Mouse (Mus musculus) frontal cortex, adult 2 months (tissue): ENCODE data around the gene Sirt7. TPM values are rescaled to one million over a fixed set of nuclear protein-coding genes. Genes with fewer than 3 reads are reported as not detected.

ENCODE experiments used
- DNase-seq, 2 experiments: peaks; one replicate each; pipeline ENCODE4 v3.0.0; 2022; ENCODE audit warnings: low spot score in 1 of 2; ENCODE audit errors: extremely low spot score in 1 of 2
- polyA plus RNA-seq: library from polyadenylated mRNA; depleted of rRNA; stranded (reverse); fragments of >200 nt; gene quantifications from 2 replicates; pipeline ENCODE4 v1.2.3, GENCODE M21; 2012

Gene Sirt7
- polyA plus RNA-seq, 1 experiment = 99.4 TPM

DNA sequence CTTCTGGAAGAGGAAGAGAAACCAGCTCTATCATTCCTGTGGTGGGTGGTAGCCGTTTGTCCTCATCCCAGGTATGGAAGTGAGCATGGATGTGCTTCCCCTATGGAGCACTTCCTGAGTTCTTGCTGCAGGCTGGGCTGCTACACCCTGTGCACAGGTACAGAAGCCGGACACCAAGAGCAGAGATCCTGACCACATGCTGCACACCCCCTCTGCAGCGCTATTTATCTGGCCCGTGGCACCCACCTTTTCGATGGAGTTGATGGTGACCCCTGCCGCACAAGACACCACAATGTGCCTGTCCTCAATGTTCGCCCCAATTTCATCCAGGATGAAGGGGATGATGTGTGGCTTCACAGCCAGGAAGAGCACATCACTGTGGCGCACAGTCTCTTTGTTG is 16.8 kb upstream of the Sirt7 start:
- no peak for DNase-seq

DNA sequence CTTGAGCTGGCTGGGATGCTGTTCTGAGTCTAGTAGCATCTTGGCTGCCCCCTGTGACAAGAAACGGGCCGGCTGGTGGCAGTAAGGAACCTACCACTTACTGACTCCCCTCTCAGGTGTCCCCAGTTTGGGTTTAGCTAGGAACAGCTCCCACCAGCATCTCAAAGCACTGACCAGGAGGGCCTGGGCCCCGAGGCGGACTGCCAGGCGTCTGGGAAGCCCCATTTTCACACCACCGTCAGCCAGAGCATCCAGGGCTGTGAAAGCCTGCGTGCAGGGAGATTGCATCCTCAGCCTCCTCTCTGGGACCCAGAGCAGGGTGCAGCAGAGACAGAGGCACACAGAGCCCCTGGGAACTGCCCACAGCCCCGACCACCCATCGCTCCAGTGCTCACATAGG is 16.2 kb upstream of the Sirt7 start:
- DNase-seq = no peak

DNA sequence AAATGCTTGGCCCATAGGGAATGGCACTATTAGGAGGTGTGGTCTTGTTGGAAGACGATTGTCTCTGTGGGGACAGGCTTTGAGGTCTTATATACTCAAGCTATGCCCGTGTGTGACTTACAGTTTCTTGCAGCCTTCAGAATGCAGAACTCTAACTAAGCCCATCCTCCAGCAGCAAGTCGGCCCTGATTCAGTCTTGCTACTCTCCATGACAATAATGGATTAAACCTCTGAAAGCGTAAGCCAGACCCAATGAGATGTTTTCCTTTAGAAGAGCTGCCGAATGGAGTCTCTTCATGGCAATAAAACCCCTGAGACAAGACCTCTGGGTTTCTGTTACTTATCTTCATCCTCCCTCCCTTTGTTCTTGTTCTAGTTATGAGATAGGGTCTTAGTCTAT is 9.8 kb upstream of the Sirt7 start:
- DNase-seq = no peak

DNA sequence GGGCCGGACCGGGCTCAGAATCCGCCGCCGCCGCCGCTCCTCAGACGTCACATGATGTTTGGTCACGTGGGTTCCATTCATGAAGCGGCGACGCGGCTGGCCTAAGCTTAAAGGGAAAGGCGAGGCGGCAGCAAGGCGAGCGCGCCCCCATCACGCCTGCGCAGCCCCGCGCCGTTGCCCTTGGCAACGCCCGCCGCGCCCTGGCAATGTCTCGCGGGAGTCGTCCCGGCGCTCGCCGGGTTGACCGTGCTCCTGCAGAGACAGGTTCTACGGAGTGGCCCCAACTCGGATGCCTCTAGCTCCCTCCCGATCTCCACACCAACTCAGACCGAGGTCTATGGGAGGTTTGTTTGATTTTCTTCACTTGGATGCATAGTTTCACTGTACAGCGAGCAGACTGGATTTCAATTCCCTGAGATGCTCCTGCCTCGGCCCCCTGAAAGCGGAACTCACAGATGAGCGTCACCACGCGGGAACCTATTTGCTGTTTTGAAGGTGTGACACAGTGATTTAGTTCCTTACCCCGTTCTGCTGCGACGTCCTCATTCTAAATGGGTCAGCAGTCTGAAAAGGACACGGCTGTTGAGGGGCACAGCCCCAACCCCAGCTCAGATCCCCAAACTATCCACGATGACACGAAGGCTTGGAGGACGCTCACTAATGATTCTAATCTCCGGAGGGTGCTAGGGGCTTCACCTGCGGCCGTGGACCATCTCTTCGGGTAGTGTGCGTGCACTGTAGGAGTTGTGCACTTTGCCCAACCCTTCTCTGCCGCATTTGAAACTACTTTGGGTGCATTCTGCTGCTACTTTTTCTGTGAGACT is 8.7 kb upstream of the Sirt7 start, which contains the start of gene Mafg:
Gene Mafg (minus strand): TSS at position 81 of the 824 bp plus-strand sequence.
- peak; percentile 85 to 94 for DNase-seq

DNA sequence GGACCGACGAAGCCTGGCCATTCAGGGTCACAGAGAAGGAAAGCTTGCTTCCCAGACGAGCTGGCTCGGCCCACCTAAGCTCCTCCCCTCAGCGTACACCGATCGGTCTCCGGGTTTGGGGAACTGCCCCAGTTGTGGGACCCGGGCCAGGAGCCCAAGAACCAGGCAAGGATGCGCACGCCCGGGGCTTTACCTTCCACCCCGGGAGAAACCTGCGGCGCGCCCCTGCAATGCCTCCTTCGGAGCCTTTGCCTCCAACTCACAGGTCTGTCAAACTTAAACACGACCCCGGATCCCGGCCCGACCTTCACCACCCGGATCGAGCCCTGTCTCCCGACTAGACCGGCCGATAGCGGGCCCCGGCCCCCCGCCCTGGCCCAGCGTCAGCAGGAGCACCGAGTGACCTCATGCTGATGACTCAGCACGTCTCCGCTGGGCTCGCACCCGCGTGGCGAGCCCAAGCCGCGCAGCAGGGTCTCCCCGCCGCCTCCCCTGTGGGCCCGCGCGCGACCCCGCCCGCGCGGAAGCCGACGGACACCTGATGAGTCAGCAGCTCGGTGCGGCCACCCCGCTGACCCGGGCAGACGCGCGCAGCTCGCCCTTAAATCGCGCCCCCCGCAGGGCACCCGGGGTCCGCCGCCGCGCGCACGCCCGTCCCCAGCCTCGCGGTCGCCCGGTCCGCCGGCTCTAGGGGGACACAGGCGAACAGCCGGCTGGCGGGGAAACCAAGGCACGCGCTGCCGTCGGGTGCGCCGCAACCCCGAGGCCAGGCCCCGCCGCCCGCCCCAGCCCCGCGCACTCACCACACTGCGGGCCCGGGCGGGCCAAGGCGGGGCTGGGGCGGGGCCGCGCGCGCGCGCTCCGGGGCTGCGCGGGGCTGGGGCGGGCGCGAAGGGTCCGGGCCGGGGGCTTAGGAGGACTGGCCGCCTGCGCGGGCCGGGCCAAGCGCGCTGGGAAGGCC is 7.8 kb upstream of the Sirt7 start:
- DNase-seq = peak in 1 of 2 experiments; percentile 58

DNA sequence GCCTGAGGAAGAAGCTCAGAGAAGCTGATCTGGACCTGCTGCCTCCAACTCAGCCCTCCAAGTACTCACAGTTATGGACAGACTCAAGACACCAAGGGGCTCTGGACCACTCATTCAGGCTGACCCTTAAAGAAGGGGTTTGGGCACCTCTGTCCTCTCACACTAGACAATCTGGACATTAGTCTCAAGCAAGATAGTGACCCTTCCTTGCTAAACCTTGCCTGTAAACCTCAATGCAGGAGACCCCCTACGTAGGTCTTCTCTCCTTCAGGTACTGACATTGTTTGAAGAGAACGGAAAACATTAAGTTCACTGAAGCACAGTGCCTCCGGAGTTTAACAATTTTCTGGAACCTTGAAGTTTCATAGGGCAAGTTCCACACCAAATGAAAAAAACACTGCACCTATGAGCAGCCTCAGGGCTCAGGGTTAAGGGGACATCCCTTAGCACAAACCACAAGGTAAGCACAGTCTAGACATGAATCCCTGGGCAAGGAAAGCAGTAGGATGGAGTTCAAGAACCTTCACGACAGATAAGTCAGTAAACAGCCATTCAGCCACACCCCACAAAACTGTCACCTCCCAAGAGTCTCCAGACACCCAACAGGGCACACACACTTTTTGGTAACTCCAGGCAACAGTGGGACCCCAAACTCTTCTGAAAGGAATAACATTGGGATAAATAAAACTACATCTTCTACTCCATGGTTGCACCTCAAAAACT is 6.8 kb upstream of the Sirt7 start:
- DNase-seq = no peak

DNA sequence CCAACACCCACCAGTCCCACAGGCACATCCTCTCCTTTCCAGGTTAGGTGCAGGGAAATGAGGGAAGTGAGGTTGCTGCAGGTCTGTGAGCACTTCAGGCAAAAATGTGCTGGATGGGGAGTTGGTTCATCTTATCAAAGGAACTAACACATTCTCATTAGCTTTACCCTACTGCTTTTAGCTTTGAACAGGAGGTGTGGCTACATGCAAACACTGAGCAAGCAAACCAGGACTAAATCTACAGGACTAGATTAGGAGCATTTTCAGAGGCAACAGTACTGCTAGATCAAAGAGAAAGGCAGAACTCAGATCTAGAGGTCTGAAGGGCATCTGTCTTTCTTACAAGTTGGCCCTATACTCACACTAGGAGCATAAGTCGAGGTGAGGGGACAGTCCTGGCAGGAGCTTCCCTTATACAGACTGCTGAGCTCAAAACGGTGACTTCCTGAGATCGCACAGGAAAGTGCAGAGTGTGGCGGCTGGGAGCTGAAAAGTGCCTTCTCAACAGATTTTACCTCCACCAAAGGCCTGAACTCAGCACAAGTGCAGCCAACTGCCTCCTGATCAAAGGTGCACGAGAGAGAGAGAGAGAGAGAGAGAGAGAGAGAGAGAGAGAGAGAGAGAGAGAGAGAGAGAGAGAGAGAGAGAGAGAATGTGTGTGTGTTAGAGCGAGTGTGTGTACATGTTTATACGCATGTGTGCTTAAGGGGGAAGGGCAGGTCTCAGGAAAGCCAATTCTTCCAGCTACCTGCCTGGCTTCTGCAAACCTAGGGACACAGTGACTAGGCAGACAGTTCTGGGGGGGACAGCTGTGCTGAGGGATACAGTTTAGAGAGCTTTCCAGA is 6.1 kb upstream of the Sirt7 start:
- DNase-seq = no peak

DNA sequence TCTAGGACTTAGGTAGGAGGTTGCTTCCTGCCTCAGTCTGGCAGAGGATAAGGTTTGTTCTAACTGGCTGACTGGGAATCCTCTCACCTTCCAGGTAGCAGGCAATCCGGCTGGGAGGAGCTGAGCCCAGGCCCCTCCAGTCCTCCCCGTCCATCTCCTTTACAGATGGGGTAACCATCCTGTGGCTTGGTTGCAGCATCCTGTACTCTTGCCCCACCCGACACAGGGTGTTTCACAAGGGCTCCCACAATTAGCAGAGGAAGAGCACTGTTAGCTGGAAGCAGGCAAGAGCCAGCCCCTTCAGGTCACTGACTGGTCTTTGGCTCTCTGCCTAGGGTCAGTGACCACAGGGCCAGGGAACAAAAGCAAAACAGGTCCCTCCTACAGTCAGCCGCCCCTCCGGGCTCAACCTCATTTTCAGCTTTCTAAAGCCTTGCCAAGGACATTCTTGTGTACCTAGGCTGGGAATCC is 5.4 kb upstream of the Sirt7 start:
- no peak for DNase-seq

DNA sequence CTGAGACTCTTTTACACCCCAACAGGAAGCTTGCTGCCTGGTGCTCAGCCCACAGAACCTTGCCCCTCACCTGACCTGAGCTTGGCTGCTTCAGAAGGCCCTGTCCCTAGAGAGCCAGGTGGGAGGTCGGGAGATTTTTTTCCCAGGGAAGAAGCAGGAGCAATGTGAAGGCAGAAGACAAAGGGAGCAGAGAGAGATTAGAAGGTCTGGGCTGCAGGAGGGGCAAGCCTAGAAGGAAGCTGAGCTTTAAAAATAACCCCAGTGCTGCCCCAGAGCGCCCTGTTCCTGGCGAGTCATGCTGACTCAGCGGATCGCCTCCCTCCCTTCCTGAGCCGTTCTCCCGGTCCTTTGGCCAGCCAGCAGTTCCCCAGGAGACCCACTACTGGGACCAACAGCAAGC is 4.9 kb upstream of the Sirt7 start:
- DNase-seq = no peak

DNA sequence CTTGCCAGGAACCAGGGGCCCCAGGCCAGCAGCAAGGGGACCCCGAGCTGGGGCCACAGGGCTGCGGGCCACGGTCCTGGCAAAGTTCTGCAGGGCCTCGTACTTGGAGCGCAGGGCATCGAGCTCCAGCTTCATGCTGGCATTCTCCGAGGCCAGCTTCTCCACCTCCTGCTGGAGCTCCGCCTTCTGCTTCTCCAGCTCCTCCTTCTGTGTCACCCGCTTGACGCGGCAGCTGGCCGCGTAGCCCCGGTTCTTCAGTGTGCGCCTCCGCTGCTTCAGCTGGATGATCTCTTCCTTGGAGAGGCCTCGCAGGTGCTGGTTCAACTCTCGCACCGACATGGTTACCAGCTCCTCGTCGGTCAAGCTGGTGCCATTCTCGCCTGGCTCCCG is 4.3 kb upstream of the Sirt7 start:
- DNase-seq = no peak

DNA sequence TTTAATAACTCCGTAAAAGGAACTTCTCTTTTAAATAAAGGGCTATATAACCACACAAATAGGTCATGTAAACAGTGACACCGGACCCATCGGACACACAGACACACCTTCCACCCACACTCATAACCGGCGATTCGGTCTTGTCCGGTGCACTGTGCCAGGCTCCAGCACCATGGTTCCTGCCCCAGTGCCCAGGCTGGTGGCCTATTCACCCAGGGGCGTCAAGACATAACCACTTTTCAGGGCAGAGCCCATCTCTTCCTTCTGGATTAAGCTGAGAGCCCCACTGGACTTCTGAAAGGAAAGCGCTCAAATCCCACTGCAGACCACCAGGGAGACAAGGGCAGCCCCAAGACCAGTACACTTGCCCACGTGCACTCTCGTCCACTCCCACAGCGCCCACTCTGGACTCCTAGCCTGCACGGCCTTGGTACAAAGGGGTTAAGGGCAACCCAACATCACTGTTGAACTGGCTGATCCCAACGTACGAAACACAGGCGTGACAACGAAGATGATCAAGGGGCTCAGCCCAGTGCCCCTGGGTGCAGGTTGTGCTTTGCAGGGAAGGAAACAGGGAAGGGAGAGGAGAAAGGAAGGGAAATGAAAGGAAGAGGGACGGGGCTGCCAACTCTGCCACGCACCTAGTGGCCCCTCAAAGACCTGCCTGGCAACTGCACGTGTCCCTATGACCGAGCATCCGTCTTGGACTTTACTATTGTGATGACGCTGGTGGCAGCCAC is 3.7 kb upstream of the Sirt7 start:
- DNase-seq = no peak

DNA sequence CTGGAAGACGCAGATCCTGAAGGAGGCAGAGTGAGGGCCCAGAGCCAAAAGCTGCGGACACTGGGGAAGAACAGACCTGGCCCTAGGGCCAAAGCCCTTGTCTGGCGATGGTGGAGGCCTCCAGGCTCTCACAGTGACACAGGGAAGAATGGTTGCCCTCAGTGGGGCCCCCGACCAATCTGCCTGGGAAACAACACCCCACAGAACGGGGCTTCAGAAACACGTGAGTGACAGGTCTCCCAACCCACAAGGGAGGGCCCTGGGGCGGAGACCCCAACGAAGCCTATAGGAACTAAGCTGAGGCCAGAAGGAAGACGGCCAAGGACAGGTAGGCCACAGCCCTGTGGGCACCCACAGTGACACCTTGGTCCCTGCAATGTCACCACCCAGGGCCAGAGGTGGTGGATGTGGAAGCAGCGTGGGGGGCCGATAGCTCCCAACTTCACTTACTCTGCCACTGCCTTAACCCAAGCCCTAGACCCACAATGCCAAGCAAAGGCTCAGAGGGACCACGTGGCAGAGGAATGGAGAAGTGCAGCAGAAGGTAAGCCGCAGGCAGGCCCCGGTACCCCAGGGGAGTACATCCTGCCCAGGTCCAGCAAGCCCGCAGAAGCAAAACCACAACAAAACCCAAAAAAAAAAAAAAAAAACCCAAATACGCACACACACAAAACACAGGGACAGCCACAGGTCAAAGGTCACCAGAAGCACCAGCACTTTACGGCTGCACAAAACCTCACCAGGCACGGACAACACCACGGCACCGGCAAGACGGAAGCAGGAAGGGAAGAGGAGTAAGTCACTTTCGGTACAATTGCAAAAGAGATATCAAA is 2.6 kb upstream of the Sirt7 start:
- no peak for DNase-seq

DNA sequence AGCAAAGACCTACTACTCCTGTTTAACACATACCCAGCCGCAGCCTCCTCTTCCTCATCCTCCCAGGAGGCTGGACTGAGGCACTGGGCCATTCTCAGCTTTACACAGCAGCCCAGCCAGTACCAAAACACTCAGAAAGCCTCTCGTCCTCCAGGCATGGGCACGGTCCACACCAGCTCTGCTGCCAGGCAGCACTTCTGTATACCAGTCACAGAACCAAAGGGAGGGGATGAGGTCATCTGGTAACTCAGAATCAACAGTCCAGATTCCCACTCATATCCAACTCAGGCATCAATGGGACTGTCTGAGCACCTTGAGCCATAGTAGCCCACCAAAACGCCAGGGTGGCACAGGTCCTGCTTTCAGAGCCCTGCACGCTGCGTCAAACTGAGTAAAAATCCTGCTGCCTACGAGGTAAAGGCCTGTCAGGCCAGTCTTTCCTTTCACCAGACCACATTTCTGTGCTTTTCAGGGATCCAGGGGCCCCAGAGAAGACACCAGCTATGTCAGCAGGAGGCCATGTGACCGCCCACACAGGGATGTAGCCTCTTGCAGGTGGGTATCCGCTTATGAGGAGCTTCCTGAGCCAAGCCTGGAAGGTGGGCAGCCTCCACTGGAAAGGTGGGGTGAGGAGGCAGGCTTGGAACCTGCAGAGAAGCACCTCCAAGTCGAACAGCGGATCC is 1.9 kb upstream of the Sirt7 start:
- no peak for DNase-seq

DNA sequence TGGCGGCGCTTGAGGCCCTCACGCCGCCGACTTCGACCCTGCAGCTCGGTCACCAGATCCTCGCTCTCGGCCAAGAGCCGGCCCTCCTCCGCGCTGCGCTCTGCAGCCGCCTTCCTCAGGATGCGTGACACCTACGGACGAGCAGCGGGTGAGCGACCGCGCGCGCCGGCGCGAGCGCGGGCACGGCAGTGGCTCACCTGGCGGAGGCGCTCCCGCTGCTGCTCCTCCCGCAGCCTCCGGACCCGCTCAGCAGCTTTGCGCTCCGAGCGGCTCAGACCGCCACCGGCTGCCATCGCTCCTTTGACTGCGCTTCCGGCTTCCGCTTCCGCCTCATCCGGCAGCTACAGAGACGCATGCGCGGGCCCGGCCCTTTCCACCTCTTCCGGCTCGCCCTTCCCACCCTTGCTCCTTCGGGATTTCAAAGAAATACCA is 344 bp downstream of the Sirt7 start:
- DNase-seq = peak; percentile 65 to 90

DNA sequence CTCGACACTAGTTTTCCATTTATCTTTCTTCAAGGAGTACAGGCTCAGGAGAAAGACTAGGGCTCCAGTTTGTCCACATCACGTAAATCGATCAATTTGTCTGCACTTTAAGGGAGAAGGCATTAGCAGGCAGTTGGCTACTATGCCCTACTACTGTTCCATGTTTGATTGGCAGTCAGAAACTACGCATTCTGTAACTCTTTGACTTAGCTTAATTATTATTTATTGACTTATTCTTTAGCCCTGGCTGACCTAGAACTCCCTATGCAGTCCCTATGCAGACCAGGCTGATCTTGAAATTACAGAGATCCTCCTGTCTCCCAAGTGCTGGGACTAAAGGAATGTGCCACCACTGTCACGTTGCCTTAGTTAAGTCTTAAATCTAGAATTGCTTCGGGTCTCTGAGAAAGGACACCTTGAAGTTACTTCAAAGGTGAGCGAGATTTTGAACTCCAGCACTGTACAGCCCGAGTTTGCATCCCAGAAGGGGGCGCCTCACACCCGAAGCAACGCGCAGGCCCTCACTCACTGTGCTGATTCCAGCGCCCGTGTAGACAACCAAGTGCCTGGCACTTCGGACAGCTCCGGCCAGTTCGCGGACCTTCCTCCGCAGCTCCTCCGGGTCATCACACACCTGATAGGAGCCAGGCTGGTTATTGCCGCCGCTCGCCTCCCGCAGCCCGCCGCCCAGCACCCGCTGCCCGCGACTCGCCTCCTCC is 920 bp downstream of the Sirt7 start:
- peak in 1 of 2 experiments; percentile 69 for DNase-seq

DNA sequence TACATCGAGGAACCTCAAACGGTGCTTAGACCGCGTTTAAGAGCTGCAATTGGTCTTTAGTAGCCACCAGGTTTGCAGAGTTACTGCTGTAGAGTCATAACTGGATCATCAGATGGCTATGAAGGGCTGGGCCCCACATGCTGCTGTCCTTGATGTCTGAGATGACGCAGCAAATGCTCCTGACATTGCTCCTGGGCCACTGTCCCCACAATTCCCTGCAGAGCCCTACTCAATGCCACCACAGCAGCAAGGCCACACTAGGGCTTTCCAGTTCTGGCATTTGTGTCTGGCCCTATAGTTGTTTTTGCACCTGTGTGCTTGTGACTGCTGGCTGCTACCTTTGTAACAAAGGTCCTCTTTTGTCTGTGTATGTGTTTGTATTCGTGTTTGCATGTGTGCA is 2.2 kb downstream of the Sirt7 start:
- no peak for DNase-seq

DNA sequence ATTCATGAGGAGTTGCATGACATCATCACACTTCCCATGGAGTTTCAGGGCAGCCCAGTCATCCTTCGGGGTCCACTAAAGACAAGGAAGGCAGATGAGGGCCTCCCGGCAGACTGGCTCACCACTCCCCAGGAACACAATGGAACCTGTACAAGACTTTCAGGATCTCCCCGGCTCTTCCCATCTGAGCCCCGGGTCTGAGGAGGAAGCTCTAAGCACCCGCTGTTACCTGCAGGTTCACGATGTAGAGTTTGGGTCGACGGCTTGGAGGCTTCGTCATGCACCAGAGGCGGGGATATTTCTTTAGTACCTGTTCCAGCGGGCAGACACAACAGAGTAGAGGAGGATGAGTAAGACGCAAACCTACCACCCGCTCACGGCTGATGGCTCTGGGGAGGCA is 4.8 kb downstream of the Sirt7 start:
- DNase-seq = no peak
